ENCODE assay signal across 16 mouse cellular contexts in the genomic region with DNA sequence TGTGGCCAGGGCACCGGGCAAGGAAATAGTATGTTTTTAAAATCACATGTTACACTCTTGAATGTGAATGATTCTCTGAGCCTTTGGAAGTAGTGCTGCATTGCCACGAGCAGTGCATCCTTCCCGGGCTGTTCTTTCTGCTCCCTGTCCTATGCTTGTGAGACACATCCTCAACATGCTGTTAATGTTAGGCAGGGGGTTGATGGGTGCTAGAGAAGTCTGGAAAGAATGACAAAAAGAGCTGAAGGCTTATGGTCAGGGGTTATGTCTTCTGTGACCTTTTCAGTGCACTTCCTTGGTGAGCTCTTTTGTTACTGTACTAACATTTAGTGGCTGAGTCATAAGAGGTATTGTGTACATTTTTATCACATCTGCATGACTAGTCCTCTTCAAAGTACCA.
DNase-seq lines count a peak whose midpoint lies in the region.
"Had no signal": no experiment of that assay in that cellular context is flagged by ENCODE, and none has a peak within 500 bp of the region (broad histone marks: within the 10 kb centered on the region; RNA-seq: fewer than 3 reads in every experiment).

No protein-coding gene starts in this region.

- peak; percentile 62 for DNase-seq in R1 (ENCODE audit: low read depth, low spot score)
- DNase-seq in ZHBTc4 (ENCODE audit: low read depth, low spot score) = peak; percentile 41
- DNase-seq in kidney, postnatal 14 days = no peak
- no peak for DNase-seq in right cerebral cortex, adult 2 months (ENCODE audit: low spot score in 2 of 2)
- DNase-seq: adrenal gland, adult 2 months; adrenal gland, adult 8-10 months; adrenal gland, postnatal 10 days; adrenal gland, postnatal 14 days; adrenal gland, postnatal 25 days; adrenal gland, postnatal 36 days; B cell, adult 2 months; cerebellum, adult 11 months; cerebellum, adult 11-12 months; cerebellum, adult 18-20 months; cerebellum, adult 2 months; cerebellum, adult 8-10 months had no signal

Comparison
In these comparisons a context has a peak if more than half of its experiments do, and no peak if none do; other contexts are left out.
1. DNase-seq: peak in R1 (single experiment) and ZHBTc4 (single experiment); none in kidney, postnatal 14 days (single experiment) and right cerebral cortex, adult 2 months (0 of 2).